Mouse (Mus musculus): ENCODE data around the gene Elobl.
A peak's percentile ranks its signal among the peaks of the same experiment; 100 is the strongest.

Elobl gene

DNA sequence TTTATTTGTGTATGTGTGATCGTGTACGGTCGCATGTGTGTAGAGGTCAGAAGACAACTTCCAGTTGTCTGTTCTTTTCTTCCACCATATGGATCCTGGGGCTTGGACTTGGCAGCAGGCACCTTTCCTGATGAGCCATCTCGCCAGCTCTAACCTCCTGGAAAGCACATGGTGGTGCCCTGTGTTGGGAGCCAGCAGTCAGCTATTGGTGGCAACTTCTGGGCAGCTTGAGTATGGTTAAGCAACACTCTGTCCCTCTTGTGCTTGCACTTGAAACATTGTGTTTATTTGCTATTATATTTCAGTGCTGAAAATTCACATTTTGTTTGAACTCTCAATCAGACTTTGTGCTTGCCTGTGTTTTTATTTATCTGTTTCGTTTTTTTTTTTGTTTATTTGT is 22.2 kb upstream of the Elobl start:
- no peak for DNase-seq (ENCODE audit: low spot score)

DNA sequence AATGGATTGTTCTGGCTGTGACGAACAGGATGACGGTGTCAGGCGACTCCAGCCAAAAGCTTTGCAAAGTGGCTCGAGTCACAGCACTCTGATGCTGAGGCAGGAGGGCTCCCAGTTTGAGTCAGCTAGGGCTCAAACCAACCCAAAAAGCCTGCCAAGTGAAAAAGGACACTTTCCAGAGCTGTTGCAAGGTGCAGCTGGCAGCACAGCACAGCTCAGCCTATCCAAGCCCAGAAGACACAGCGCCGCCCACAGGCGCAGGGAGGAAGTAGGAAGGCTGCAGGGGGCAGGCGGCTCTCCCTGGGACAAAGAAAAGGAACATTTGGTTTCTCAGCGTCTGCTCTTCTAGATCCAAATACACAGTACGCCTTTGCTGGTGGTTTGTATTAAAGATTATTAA is 19.9 kb upstream of the Elobl start:
- DNase-seq (ENCODE audit: low spot score) = no peak

DNA sequence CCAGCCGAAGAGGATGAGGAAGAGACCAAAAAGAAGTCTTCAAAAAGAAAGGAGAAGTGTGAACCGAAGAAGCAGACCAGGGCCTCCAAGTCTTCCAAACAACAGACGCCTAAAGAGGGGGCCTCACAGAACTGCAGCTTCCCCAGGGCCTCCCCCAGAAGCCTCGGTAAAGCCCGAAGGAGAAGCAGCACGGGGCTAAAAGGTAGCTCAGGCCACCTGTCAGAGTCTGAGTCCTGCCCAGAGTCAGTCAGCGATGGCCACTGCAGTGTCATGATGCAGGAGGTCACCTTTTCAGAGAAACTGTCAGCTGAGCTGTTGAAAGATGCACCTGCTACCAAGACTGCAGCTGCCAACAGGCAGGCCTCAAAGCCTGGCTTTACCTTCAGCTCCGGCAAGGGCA is 14.6 kb upstream of the Elobl start:
- DNase-seq (ENCODE audit: low spot score) = no peak

DNA sequence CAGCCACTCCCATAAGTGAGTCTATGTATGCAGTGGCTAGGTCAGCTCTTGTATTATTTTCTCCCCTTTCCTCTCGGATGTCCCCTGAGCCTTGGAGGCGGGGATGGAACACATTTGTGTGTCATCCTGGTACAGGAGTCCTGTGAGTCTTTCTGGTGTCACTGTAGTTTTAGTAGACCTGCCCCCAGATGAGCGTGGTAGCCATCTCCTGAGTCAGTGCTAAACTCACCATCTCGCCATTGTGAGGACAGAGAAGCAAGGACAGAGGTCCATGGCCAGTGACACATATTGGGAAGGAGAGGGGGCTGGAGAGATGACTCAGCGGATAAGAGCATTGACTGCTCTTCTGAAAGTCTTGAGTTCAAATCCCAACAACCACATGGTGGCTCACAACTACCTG is 10.5 kb upstream of the Elobl start:
- DNase-seq (ENCODE audit: low spot score) = no peak

DNA sequence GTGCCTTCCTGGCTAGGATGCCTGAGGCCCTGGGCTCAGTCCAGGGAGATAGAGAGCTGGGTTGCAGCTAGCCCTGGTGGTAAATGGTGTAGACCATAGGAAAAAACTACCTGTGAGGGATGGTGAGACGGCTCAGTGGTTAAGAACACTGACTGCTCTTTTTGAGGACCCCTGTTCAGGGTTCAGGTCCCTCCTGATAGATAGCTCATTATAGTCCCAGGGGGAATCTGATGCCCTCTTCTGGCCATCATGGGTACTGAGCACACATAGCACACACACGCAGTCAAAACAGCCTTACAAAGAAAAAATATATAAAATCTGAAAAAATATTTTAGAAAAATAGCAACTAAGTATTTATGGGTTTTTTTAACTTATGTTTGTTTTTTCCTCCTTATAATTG is 9.6 kb upstream of the Elobl start:
- no peak for DNase-seq (ENCODE audit: low spot score)

DNA sequence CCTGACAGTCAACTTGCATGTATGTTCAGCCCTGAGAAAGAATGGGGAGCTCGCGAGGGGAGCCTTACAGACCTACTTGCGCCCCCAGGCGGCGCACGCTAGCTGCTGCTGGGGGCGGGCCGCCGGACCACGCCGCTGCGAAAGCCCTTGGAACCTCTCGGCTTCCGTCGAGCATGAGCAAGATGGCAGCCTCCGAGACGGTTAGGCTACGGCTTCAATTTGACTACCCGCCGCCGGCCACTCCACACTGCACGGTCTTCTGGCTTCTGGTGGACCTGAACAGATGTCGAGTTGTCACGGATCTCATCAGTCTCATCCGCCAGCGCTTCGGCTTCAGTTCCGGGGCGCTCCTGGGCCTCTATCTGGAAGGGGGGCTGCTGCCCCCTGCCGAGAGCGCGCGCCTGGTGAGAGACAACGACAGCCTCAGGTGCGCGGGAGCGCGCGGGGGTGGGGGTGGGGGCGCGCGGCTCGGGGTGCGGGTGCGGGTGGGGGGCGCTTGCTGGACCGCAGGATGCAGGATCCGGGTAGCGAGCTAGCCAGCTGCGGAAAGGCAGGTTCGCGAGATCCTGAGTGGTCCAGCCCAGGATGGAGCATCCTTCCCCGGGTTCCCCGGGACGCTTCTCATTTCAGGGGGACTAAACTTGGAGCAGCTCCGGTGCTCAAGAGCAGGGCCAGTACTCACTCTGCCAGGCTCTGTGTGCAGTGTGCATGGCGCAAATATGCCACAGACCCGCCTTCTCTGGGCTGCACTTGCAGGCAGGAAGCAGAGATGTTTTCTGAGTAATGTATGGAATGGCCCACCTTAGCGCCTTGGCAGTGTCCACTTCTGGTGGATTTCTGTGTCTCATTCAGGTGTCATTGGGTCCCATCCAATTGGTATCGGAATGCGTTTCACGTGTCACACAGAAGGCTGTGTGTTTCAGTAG is 7.3 kb upstream of the Elobl start:
- DNase-seq (ENCODE audit: low spot score) = peak; percentile 91

DNA sequence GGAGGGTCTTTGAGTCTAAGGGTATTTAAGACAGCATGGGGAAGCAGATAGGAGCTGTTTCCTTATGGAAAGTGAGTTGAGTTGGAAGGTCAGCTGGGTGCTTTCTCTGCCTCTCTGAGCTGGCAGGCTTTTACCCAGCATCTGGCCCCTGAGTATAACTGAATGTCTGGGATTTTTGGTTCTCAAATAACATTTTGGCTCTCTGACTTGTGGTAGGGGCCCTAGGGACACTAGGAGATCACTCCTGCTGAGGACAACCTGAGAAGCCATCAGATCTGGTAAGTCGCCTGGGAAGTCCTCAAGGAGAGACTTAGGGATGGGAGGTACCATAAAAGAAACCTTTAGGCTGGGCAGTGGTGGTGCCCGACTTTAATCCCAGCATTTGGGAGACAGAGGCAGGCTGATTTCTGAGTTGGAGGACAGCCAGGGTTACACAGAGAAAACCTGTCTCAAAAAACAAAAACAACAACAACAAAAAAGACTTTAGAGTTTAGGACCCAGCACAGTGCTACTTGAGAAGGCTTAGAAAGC is 3.5 kb upstream of the Elobl start, which contains the start of gene Coil:
Gene Coil (plus strand): TSS at position 51 of the 531 bp plus-strand sequence.
- DNase-seq (ENCODE audit: low spot score) = no peak

DNA sequence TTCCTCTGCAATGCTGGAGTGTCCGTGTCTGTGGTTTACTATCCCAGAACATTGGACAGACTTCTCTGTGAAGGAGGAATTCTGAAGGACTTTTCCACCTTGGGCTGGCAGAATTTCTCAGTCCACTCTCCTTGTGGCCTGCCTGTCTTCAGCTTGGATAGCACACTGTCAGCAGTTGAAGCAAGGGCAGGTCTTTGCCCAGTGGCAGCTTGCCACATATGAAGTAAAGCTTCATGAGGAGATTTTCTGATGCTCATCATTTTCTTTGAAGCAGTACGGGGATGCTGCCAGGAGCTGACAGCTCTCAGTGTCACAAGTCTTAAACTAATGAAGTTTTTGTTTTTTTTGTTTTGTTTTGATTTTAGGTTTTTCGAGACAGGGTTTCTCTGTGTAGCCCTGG is 7.9 kb downstream of the Elobl start:
- no peak for DNase-seq (ENCODE audit: low spot score)

DNA sequence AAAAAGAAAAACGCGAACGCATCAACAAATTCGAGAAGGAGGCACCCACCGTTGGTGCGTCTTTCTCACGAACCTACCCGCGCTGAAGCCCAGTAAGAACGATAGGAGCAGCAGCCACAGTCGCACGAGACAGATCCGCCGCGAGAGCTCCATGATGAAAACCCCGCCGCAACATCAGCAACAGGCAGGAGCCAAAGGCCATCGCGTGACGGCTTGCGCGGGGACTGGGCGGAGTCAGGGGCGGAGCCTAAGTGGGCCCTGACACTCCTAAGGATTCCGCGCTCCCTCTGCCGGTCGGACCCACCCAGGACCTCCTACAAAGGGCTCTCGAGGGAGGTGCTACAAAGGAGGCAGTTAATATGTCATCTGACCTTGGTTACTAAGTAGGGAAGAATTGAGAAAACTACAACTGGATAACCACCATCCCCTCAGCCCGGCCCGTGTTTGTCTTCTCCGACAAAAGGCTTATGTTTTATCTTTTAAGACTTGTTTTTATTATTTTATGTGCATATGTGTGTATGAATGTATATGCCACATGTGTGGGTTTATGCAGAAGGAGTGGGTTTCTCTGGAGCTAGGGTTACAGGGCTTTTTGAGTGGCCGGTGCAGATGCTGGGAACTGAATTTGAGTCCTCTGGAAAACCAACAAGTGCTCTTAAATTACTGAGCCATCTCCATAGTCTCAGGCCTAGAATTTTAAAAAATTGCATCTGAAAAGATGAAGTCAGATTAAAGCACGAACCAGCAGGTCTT is 11.3 kb downstream of the Elobl start, which contains the start of gene Scpep1:
Gene Scpep1 (minus strand): TSS at position 249 of the 753 bp plus-strand sequence.
- DNase-seq (ENCODE audit: low spot score) = peak; percentile 93

DNA sequence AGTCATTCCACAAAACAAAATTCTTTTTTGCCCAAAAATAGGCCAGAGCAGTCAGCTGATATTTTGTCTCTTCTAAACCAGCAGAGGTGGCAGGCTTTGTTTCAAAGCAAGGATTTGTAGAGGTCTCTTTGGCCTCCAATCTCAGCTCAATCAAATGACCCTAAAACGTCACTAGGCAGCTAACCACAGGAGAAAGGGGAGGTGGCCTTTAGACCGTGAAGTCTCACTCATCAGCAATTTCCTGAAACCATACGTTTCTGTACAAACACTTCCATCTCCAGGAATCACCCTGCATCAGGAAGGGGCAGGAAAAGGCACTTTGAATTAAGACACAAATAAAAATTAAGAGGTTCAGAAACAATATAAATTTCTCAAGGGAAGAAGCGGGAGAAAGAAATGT is 11.9 kb downstream of the Elobl start:
- DNase-seq (ENCODE audit: low spot score) = no peak

DNA sequence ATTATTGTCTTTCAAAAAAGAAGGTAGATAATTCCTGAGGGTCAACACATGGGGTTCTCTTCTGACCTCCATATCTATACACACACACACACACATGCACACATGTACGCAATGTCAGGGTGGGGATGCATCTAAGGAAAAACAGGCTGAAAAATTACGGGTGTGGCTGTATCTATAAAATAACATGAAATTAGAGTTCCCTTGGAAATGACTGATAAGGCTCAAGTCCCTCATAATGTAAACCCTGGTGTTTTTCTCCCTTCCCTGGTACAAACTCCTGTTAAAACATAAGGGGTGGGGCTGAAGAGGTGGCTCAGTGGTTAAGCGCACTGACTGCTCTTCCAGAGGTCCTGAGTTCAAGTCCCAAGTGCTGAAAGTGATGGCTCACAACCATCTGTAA is 13.1 kb downstream of the Elobl start:
- DNase-seq (ENCODE audit: low spot score) = no peak

DNA sequence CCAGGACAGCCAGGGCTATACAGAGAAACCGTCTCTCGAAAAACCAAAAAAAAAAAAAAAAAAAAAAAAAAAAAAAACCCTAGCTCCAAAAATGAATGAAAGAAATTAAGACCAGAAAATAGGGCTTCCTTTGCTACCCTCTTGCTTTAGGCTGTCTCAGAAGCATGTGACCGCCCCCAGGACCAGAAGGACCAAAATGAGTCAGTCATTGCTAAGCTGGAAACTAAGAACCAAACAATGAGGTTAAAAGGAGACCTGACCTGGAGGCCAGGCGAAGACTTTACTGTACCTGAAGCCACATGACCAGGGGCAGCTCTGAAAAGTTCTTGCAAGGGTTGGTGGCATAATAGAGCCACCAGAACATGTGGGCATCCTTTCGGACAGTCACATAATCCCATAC is 14.6 kb downstream of the Elobl start:
- DNase-seq (ENCODE audit: low spot score) = no peak

DNA sequence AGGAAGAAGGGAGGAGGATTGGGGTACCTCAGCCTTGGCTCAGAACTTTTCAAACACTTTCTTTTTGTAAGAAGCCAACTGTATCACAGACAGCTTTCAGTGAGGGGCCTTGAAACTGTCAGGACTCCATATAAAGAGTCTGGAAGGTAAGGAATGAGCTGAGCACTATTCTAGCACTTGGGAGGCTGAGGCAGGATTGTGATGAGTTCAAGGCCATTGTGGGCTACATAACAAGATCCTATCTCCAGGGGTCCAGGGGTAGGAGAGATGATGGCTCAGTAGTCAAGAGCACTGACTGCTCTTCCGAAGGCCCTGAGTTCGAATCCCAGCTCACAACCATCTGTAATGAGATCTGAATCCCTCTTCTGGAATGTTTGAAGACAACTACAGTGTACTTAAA is 15.2 kb downstream of the Elobl start:
- DNase-seq (ENCODE audit: low spot score) = no peak

DNA sequence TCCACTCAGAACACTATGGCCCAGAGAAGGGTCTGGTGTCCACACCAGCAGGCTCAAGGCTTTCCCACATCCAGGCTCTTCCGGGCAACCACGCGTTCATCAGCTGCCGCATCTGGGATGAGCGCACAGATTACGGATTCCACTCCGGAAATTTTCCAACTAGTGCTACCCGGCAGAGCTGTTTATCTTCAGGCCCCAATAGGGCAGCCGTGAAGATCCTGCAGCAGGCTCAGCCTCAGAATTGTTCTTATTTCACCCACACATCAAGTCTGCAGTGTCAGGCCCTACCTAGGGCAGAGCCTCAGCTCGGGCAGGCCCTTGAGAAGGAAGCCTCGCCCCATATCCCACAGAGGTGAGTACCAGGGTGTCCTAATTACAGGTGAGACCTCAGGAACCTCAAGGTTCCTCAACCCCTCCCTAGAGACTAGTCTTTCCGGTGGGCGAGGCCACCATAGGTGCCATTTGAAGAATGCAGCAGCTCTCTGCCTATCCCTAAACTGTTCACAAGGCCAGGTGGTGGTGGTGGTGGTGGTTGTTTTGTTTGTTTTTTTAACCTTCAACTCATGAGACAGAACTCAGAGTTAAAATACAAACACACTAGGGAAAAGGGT is 16.0 kb downstream of the Elobl start:
- no peak for DNase-seq (ENCODE audit: low spot score)

DNA sequence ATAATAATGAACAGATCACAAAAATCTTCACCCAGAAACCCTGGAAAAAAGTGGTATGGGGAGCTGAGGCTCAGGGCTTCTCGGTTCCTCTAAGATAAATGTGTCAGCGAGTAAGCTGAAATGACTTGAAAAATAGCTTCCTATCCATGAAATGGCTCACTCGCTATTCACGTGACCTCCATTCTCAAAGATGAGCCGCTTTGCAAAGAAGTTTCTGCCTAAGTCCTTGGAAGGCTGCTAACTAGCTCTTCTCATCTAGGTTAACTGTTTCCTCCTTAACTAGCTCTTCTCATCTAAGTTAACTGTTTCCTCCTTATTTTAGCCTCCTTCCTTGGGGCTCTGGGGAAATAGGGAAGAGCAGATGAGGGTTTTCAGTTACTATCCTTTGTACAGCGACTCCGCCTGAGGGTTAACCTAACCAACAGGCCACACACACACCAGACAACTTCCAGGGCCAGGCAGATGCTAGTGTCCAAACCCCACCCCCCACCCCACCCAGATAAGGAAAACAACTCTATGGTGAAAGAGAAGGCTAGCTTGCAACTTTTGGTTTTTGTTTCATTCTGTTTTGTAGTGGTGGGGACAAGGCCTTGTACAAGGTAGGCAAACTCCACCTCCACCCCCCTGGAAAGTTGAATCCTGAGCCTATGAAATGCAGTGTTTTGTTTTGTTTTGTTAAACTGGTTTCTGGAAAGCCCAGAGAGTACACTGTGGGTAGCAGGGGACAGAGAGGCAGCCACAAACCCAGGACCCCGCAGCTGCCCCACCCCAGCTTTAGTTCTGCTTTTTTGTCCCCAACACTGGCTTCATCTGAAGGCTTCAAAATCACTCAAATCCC is 16.7 kb downstream of the Elobl start:
- DNase-seq (ENCODE audit: low spot score) = no peak

DNA sequence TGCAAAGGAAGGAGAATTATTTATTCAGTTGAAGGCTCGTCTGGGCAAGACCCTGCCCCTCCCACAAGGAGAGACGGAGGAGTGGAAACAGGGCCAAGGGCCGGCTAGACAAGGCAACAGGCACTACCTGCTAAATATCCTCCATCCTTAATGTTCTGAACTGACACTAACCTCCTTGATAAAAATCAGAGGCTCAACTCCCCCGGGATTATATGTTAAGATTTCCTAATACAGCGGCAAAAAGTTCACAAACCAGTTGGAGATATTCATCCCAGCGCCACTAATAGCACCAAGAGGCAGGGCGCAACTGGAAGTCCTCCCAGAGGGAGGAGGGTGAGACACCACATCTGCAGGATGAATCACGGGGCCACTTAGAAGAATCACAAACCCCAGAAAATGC is 17.8 kb downstream of the Elobl start:
- DNase-seq (ENCODE audit: low spot score) = no peak

DNA sequence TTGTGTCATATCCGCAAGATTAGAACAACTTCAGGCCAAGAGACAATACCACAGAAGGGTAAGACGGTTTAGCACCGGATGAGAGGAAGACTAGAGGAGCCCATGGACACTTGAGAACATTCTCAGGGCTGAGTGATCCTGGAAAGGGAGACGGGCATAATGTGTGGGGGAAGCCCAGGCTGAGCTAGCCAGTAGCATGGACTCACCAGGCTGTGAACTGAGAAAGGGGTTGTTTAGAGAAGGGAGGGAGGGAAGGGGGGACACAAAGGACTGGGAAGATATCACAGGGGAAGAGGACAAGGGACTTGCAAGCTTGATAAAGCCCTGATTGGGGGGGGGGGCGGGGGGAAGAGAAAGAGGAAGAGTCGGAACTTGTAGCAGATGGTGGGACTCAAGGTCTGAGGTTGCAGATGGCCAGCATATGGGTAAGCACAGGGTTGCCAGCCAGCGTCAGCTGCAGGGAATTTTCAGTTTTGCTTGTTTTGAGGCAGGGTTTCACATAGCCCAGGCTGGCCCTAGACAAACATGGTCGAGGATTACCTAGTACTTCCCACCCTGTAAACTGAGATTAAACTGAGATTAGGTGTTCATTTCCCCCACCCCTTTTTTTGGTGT is 20.7 kb downstream of the Elobl start:
- DNase-seq (ENCODE audit: low spot score) = no peak

DNA sequence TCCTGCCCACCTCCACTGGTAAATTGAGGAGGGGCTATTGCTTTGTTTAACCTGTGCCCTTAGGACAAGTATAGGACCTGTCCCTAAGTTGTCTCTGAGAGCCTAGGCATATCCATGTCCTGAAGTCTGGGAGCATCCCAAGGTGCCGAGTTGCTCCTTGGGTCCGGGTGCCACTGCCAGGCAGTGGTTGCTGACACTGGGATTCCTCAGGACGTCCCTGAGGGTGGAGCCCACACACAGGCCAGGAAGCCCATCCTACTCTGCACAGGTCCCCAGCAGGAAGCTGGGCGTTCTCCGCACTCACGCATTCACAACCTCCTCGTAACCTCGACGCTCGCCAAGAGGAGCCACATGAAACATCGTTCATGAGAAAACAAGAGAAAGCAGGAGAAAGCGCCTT is 25.2 kb downstream of the Elobl start:
- no peak for DNase-seq (ENCODE audit: low spot score)

DNA sequence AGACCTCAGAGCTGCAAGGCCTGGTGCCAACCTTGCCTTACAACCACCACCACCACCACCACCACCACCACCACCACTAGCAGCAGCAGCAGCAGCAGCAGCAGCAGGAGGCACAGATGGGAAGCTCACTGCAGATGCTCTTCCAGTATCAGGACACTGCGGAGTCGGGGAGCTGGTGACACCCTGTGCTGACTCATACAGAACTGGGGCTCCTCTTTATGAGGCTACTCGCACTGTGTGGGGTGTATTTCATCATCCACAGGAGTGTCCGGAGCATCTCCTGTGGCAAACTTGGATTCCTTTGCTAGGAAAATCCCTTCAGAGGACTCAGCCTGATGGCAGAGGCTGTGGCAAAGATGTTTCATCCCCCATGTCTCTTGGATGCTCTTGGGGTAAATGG is 27.1 kb downstream of the Elobl start:
- DNase-seq (ENCODE audit: low spot score) = no peak

DNA sequence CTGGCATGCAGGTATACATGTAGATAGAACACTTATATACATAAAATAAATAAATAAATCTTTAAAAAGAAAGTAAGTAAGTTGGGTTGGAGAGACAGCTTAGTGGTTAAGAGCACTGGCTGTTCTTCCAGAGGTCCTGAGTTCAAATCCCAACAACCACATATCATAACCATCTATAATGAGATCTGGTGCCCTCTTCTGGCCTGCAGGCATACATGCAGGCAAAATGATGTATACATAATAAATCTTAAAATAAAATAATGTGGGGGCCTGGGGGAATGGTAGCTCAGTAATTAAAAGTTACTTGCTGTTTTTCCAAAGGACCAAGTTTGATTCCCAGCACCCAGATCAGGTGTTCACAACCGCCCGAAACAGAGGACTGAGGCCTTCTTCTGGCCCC is 28.0 kb downstream of the Elobl start:
- DNase-seq (ENCODE audit: low spot score) = no peak

DNA sequence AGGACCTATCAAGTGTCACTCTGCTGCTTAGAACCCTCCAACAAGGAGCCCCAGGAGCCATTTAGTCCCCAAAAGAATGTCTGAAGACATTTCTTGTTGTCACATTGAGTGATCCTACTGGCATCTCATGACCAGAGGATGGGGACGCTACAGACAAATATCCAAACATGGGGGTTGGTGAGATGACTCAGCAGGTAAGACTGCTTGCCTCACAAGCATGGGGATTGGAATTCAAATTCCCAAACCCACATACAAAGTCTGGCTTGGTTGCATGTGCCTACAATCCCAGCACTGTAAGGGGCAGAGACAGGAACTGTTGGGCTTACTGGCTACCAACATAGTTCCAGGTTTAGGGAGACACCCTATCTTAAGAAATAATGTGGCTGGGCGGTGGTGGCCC is 28.8 kb downstream of the Elobl start:
- DNase-seq (ENCODE audit: low spot score) = no peak
